Mouse (Mus musculus) liver, adult 2 months (tissue): ENCODE results near the gene Abraxas1. TPM values are rescaled to one million over a fixed set of nuclear protein-coding genes. Genes with fewer than 3 reads are reported as not detected.

Experiments used
- DNase-seq: peaks from one replicate; pipeline ENCODE4 v3.0.0-alpha.2; 2011; ENCODE audit warnings: low read depth, low spot score; ENCODE audit errors: extremely low read depth
- H3K27ac ChIP-seq: fragments of 200-500 bp; replicated peaks from 2 replicates; pipeline ENCODE4 v1.5.1; 2012; ENCODE audit warnings: low read depth, mild to moderate bottlenecking, control low read depth, inconsistent platforms, low read length; ENCODE audit not compliant: insufficient read depth
- H3K27me3 ChIP-seq: fragments of 200-500 bp; 2 replicates; pipeline ENCODE4 v1.6.1; 2012; ENCODE audit warnings: mild to moderate bottlenecking, moderate library complexity, low read length, inconsistent platforms; ENCODE audit not compliant: control insufficient read depth, insufficient read depth
- H3K36me3 ChIP-seq: fragments of 200-500 bp; 2 replicates; pipeline ENCODE4 v1.6.1; 2012; ENCODE audit warnings: low read length, inconsistent platforms; ENCODE audit not compliant: control insufficient read depth, insufficient read depth
- H3K4me1 ChIP-seq: fragments of 200-500 bp; 2 replicates; pipeline ENCODE4 v1.6.1; 2011; ENCODE audit warnings: low read length; ENCODE audit not compliant: control insufficient read depth, insufficient read depth
- H3K4me3 ChIP-seq: fragments of 200-500 bp; 2 replicates; pipeline ENCODE4 v1.5.1; 2011; ENCODE audit warnings: low read depth, mild to moderate bottlenecking, control low read depth, low read length, moderate library complexity; ENCODE audit not compliant: insufficient read depth
- H3K79me2 ChIP-seq: fragments of 200-500 bp; 2 replicates; pipeline ENCODE4 v1.6.1; 2012; ENCODE audit warnings: inconsistent platforms, mild to moderate bottlenecking, low read length, moderate library complexity; ENCODE audit not compliant: control insufficient read depth, insufficient read depth
- H3K9ac ChIP-seq: fragments of 200-500 bp; 2 replicates; pipeline ENCODE4 v1.6.1; 2012; ENCODE audit warnings: low read depth, mild to moderate bottlenecking, control low read depth, inconsistent platforms, low read length
- CTCF ChIP-seq: fragments of 200-500 bp; IDR thresholded peaks from 2 replicates; pipeline ENCODE4 v1.5.1; 2011; ENCODE audit warnings: low read depth, low read length, control low read depth
- POLR2A ChIP-seq: fragments of 200-500 bp; IDR thresholded peaks from 2 replicates; pipeline ENCODE4 v1.6.1; 2011; ENCODE audit warnings: low read length, control low read depth; ENCODE audit not compliant: insufficient read depth; ENCODE audit errors: extremely low read depth
- WGBS: fragments of 180-500 bp; shearing (Covaris S2); methylation state at CpG from one replicate; pipeline ENCODE4 v1.1.7; 2018; 5-methylcytosine and 5-hydroxymethylcytosine counted together
- polyA plus RNA-seq: library from polyadenylated mRNA; depleted of rRNA; stranded (reverse); fragments of >200 nt; gene quantifications from 2 replicates; pipeline ENCODE4 v1.2.3, GENCODE M21; 2012
- total RNA-seq: library from RNA; depleted of rRNA; stranded (reverse); fragments of >200 nt; gene quantifications from 2 replicates; pipeline ENCODE4 v1.2.3, GENCODE M21; 2014

Abraxas1 gene
- total and polyA plus RNA-seq, 2 experiments = 3.0 to 9.5 TPM

- Histone ChIP-seq H3K27ac (no peak overlapping the region), H3K27me3 (no peaks in the 10 kb centered on the region), H3K9ac (no peak overlapping the region), H3K36me3 (peaks cover 33% of the 10 kb centered on the region), H3K4me1 (no peaks in the 10 kb centered on the region), H3K79me2 (no peaks in the 10 kb centered on the region), H3K4me3 (no peak overlapping the region)
- no peak for DNase-seq
- 91% methylated on average over 9 of the region's 9 CpGs for WGBS
- TF ChIP-seq CTCF = no peak
- TF ChIP-seq POLR2A = no peak
Measured at GRCm38 (mm10) chr5:100787527-100787926, 33.2 kb downstream of the Abraxas1 start.

- H3K36me3 ChIP-seq = peaks cover 18% of the 10 kb centered on the region
- H3K27ac ChIP-seq = no peak overlapping the region
- TF ChIP-seq POLR2A = no peak
- no peak for TF ChIP-seq CTCF
- H3K79me2 ChIP-seq = no peaks in the 10 kb centered on the region
- H3K27me3 ChIP-seq = no peaks in the 10 kb centered on the region
- H3K9ac ChIP-seq = no peak overlapping the region
- no peaks in the 10 kb centered on the region for H3K4me1 ChIP-seq
- 95% methylated on average over 13 of the region's 13 CpGs for WGBS
- no peak overlapping the region for H3K4me3 ChIP-seq
- no peak for DNase-seq
Measured at GRCm38 (mm10) chr5:100779002-100779401, 41.8 kb downstream of the Abraxas1 start.

- WGBS = 84% methylated on average over 5 of the region's 5 CpGs
- DNase-seq = no peak
- Histone ChIP-seq H3K27me3 (no peaks in the 10 kb centered on the region), H3K27ac (no peak overlapping the region), H3K36me3 (peaks cover 22% of the 10 kb centered on the region), H3K4me3 (no peak overlapping the region), H3K4me1 (no peaks in the 10 kb centered on the region), H3K9ac (no peak overlapping the region), H3K79me2 (no peaks in the 10 kb centered on the region)
- TF ChIP-seq POLR2A (no peak), CTCF (no peak)
Measured at GRCm38 (mm10) chr5:100776900-100777299, 43.9 kb downstream of the Abraxas1 start.

DNA sequence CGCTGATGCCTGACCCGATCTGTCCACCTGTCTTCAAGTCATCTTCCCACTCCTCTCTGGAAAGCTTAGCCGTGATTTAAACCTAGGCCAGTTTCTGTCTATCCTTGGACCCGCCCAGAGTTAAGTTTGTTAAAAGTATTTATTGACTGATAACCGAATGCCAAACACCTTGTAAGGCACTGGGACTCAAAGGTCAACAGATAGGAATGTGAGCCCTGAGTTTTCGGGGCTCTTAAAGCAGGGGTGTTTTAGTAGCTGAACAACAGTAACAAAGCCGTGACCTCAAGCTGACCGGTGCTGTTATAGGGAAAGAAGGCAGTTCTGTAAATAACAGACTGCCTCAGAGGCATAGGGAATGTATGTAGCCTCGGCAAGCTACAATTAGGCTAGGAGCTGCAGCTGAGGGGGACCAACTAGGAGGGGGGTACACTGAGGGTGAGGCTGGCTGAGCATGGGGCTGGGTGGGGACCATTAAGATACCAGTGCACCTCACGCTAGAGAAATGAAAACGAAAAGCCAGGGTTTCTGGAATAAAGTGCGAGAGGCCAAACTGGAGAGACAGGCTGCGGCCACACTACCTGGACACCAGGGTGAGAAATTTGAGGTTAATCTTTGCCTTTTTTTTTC is 44.9 kb downstream of the Abraxas1 start:
- Histone ChIP-seq H3K27me3 (no peaks in the 10 kb centered on the region), H3K4me3 (no peak overlapping the region), H3K9ac (no peak overlapping the region), H3K27ac (no peak overlapping the region), H3K79me2 (no peaks in the 10 kb centered on the region), H3K4me1 (no peaks in the 10 kb centered on the region), H3K36me3 (peaks cover 25% of the 10 kb centered on the region)
- DNase-seq = no peak
- 80% methylated on average over 13 of the region's 13 CpGs for WGBS
- no peak for TF ChIP-seq CTCF
- no peak for TF ChIP-seq POLR2A

DNA sequence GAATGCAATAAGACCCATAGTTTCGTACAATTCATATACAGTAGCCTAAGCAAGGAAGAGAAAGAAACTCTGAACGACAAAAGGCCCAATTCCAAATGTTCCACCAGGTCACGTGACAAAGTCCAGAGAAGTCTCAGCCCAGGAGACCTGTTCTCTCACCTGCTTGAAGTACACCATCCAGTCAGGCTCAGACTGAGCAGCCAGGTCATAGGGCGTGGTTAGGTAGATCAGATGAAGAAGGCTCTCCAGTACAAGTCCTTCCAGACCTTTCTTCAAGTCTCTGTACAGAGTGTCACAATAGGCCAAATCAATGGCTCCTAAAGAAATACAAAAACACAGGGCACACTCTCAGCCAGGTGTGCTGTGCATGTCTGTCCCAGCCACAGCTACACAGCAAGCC is 49.2 kb downstream of the Abraxas1 start:
- no peak for DNase-seq
- H3K9ac ChIP-seq = no peak overlapping the region
- TF ChIP-seq POLR2A (no peak), CTCF (no peak)
- no peaks in the 10 kb centered on the region for H3K4me1 ChIP-seq
- H3K27me3 ChIP-seq = no peaks in the 10 kb centered on the region
- 94% methylated on average over 4 of the region's 4 CpGs for WGBS
- no peaks in the 10 kb centered on the region for H3K79me2 ChIP-seq
- H3K27ac ChIP-seq = no peak overlapping the region
- no peak overlapping the region for H3K4me3 ChIP-seq
- H3K36me3 ChIP-seq = peaks cover 19% of the 10 kb centered on the region; the same call in 1 of the 2 replicates

DNA sequence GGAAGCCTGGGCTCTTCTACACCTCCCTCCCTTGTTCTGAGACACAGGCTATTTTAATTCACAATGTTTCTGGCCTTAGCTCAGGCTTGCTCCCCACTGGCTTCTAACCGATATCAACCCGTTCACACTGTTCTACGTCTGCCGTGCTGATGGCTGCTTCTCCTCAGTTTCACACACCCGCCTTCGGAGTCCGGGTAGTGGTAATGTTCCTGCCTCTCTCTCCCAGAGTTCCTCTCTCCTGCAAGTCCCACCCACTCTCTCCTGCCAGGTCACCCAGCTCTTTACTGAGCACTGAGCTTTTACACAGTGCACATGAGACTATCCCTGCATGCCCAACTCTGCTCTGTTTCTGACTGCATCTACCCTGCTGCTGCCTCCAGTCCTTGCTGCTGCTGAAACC is 54.7 kb downstream of the Abraxas1 start:
- DNase-seq = no peak
- Histone ChIP-seq H3K36me3 (peaks cover 23% of the 10 kb centered on the region; the same call in 1 of the 2 replicates), H3K27ac (no peak overlapping the region), H3K9ac (no peak overlapping the region), H3K27me3 (no peaks in the 10 kb centered on the region), H3K4me1 (no peaks in the 10 kb centered on the region), H3K79me2 (no peaks in the 10 kb centered on the region), H3K4me3 (no peak overlapping the region)
- 95% methylated on average over 7 of the region's 7 CpGs for WGBS
- TF ChIP-seq POLR2A = no peak
- no peak for TF ChIP-seq CTCF
